Mouse (Mus musculus) hindbrain, embryonic 11.5 days (tissue): ENCODE results near the gene Ppp1r1a. TPM values are rescaled to one million over a fixed set of nuclear protein-coding genes. Genes with fewer than 3 reads are reported as not detected.
A peak's percentile ranks its signal among the peaks of the same experiment; 100 is the strongest.

ENCODE experiments used
- ATAC-seq: fragments of 200-750 bp; cut with Nextera tagmentation; 2 replicates; pipeline ENCODE4 v1.8.0; 2017; ENCODE audit warnings: mild to moderate bottlenecking, moderate TSS enrichment, moderate library complexity; ENCODE audit not compliant: low FRiP score
- DNase-seq: peaks from one replicate; pipeline ENCODE4 v3.0.0-alpha.2; 2015; ENCODE audit warnings: low spot score
- H3K27ac ChIP-seq: fragments of 300-500 bp; sonication (generic); 2 replicates; pipeline ENCODE4 v1.5.1; 2014; ENCODE audit warnings: mild to moderate bottlenecking, low read depth, low read length
- H3K27me3 ChIP-seq: fragments of 300-500 bp; sonication (generic); 2 replicates; pipeline ENCODE4 v1.6.1; 2014; ENCODE audit warnings: mild to moderate bottlenecking, low read length, moderate library complexity, mixed read lengths; ENCODE audit not compliant: control insufficient read depth, insufficient read depth
- H3K36me3 ChIP-seq: fragments of 300-500 bp; sonication (generic); 2 replicates; pipeline ENCODE4 v1.6.1; 2014; ENCODE audit warnings: mild to moderate bottlenecking, low read length, moderate library complexity, mixed read lengths; ENCODE audit not compliant: control insufficient read depth, insufficient read depth
- H3K4me1 ChIP-seq: fragments of 300-500 bp; sonication (generic); replicated peaks from 2 replicates; pipeline ENCODE4 v1.6.1; 2014; ENCODE audit warnings: low read length, mixed read lengths; ENCODE audit not compliant: control insufficient read depth, insufficient read depth
- H3K4me2 ChIP-seq: fragments of 300-500 bp; sonication (generic); replicated peaks from 2 replicates; pipeline ENCODE4 v1.6.1; 2014; ENCODE audit warnings: mild to moderate bottlenecking, low read depth, low read length
- H3K4me3 ChIP-seq: fragments of 300-500 bp; sonication (generic); 2 replicates; pipeline ENCODE4 v1.5.1; 2014; ENCODE audit warnings: low read depth, low read length
- H3K9ac ChIP-seq: fragments of 300-500 bp; sonication (generic); 2 replicates; pipeline ENCODE4 v1.6.1; 2014; ENCODE audit warnings: low read depth, low read length
- H3K9me3 ChIP-seq: fragments of 300-500 bp; sonication (generic); 2 replicates; pipeline ENCODE4 v1.6.1; 2016; ENCODE audit warnings: low read length; ENCODE audit not compliant: control insufficient read depth
- WGBS: fragments of 180-500 bp; shearing (Covaris S2); extraction: QIAGEN DNeasy Blood & Tissue Kit; methylation state at CpG from one replicate; pipeline ENCODE4 v1.1.7; 2014; 5-methylcytosine and 5-hydroxymethylcytosine counted together
- polyA plus RNA-seq: library from polyadenylated mRNA; unstranded; fragments of >200 nt; fragmentation: Nextera tagmentation; extraction: Ambion mirVana; gene quantifications from 2 replicates; pipeline ENCODE4 v1.2.1, GENCODE M21; 2014

Ppp1r1a gene
- 47.9 and 53.7 TPM in 2 replicates for polyA plus RNA-seq

DNA sequence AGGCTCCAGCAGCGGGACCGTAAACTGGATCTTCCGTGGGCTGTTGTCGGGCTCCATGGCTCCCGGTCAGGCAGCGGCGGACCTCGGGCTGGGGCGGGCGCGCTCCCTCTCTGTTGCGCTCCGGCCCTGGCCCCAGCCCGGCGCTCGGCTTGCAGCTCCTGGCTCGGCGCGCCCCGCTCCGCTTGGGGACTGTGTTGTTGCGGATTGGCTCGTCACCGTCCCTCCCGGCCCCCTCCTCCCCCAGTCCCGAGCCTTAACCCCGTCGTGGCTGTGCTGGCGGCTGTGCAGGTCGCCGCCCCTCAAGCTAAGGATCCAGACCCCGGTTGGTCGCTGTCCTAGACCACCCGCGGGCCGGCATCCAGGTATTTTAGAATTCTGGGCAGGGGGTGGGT lies at the start of gene Ppp1r1a:
TSS of gene Ppp1r1a (minus strand) at position 182 of the 392 bp plus-strand sequence.
- under 1% methylated on average over 35 of the region's 36 CpGs for WGBS
- no peaks in the 10 kb centered on the region; the same call in 1 of the 2 replicates for H3K27me3 ChIP-seq
- ATAC-seq, result peak; percentile 87
- H3K4me2 ChIP-seq, result peak within 1 kb of the TSS; percentile 96
- H3K4me3 ChIP-seq, result peak within 1 kb of the TSS; percentile 79
- no peaks in the 10 kb centered on the region for H3K9me3 ChIP-seq
- no peaks in the 10 kb centered on the region for H3K4me1 ChIP-seq
- peak within 1 kb of the TSS; percentile 71 for H3K9ac ChIP-seq
- H3K36me3 ChIP-seq, result no peaks in the 10 kb centered on the region
- no peak within 1 kb of the TSS for H3K27ac ChIP-seq
- DNase-seq, result peak; percentile 81

- Histone ChIP-seq H3K27ac (no peak overlapping the region), H3K9ac (no peak overlapping the region), H3K27me3 (no peaks in the 10 kb centered on the region), H3K4me3 (no peak overlapping the region), H3K9me3 (no peaks in the 10 kb centered on the region), H3K4me2 (no peak overlapping the region), H3K4me1 (no peaks in the 10 kb centered on the region), H3K36me3 (no peaks in the 10 kb centered on the region)
- ATAC-seq (no peak), DNase-seq (no peak)
- 89% methylated on average over 2 of the region's 2 CpGs for WGBS
Measured at GRCm38 (mm10) chr15:103585876-103586275, 48.1 kb upstream of the Ppp1r1a start.

DNA sequence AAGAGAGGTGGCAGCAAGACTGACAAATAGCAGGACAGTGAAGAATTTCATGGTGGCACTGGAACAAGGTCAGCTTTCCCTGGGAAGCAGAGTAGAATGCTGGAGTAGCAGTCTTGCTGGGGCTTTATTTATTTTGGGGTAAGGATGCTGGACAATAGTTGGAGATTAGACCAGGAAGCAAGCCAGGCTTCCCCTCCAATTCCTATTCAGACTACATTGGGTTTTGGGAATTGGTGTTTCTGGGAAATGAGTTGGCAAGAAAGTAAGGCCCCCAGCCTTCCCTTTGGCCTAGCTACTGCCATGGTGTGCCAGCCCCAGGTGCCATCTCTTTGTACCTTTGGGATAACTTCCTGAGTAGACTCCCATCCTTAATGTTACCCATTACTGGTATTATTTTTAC lies 27.2 kb upstream of the Ppp1r1a start, which contains the start of gene Glycam1:
TSS of gene Glycam1 (minus strand) at position 101 of the 400 bp plus-strand sequence.
- no peak for ATAC-seq
- DNase-seq, result no peak
- H3K9me3 ChIP-seq, result no peaks in the 10 kb centered on the region

DNA sequence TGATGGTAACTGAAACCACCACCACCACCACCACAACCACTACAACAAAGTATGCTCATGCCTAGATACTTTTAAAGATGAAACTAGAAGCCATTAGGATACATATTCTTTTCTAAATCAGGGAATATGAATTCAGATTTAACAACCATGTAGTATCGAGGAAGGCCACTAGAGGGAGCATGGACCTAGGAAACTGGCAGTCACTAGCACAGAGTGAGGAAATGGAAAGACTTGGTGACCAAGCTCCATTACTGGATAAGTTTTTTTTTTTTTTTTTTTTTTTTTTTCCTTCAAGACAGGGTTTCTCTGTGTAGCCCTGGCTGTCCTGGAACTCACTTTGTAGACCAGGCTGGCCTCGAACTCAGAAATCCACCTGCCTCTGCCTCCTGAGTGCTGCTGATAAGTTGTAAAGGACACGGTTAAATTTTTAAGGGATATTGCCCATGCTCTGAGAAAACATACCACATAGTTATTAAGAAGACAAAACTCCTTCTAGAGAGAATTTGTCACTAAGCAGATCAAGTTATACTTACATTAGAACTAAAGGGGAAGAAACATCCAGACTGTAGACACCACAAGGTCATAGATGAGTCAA lies 14.4 kb upstream of the Ppp1r1a start:
- no peaks in the 10 kb centered on the region for H3K27me3 ChIP-seq
- ATAC-seq, result peak; percentile 51; the same call in 1 of the 2 replicates

More for the DNA sequence above, 27.2 kb upstream of the Ppp1r1a start, which contains the start of gene Glycam1:
- H3K27ac ChIP-seq, result no peak within 1 kb of the TSS
- H3K4me2 ChIP-seq, result no peak within 1 kb of the TSS
- H3K4me1 ChIP-seq, result no peaks in the 10 kb centered on the region
- H3K4me3 ChIP-seq, result no peak within 1 kb of the TSS
- H3K9ac ChIP-seq, result no peak within 1 kb of the TSS
- no peaks in the 10 kb centered on the region for H3K27me3 ChIP-seq
- H3K36me3 ChIP-seq, result no peaks in the 10 kb centered on the region

GRCm38 (mm10) chr15:103551053-103551452 lies 13.2 kb upstream of the Ppp1r1a start:
- no peaks in the 10 kb centered on the region for H3K4me1 ChIP-seq
- no peak overlapping the region for H3K4me3 ChIP-seq
- no peaks in the 10 kb centered on the region for H3K27me3 ChIP-seq
- no peak overlapping the region for H3K4me2 ChIP-seq
- WGBS, result 41% methylated on average over 1 of the region's 1 CpGs
- H3K9ac ChIP-seq, result no peak overlapping the region
- H3K36me3 ChIP-seq, result no peaks in the 10 kb centered on the region
- H3K9me3 ChIP-seq, result no peaks in the 10 kb centered on the region
- no peak overlapping the region for H3K27ac ChIP-seq
- DNase-seq (no peak), ATAC-seq (no peak)

More for the DNA sequence above, 14.4 kb upstream of the Ppp1r1a start:
- DNase-seq, result peak; percentile 78
- Histone ChIP-seq H3K36me3 (no peaks in the 10 kb centered on the region), H3K4me2 (no peak overlapping the region), H3K4me1 (no peaks in the 10 kb centered on the region), H3K9me3 (no peaks in the 10 kb centered on the region), H3K27ac (no peak overlapping the region), H3K4me3 (no peak overlapping the region), H3K9ac (no peak overlapping the region)
- 41% methylated on average over 3 of the region's 3 CpGs for WGBS

GRCm38 (mm10) chr15:103549475-103549874 lies 11.7 kb upstream of the Ppp1r1a start:
- no peaks in the 10 kb centered on the region for H3K36me3 ChIP-seq
- H3K27ac ChIP-seq, result no peak overlapping the region
- H3K4me1 ChIP-seq, result no peaks in the 10 kb centered on the region
- WGBS, result 90% methylated on average over 1 of the region's 1 CpGs
- no peaks in the 10 kb centered on the region for H3K27me3 ChIP-seq
- no peaks in the 10 kb centered on the region for H3K9me3 ChIP-seq
- no peak overlapping the region for H3K4me2 ChIP-seq
- no peak overlapping the region for H3K9ac ChIP-seq
- no peak overlapping the region for H3K4me3 ChIP-seq
- ATAC-seq (no peak), DNase-seq (no peak)

- no peak for ATAC-seq
- Histone ChIP-seq H3K4me2 (no peak overlapping the region), H3K9ac (no peak overlapping the region), H3K27ac (no peak overlapping the region), H3K9me3 (no peaks in the 10 kb centered on the region), H3K27me3 (no peaks in the 10 kb centered on the region), H3K4me3 (no peak overlapping the region), H3K4me1 (no peaks in the 10 kb centered on the region), H3K36me3 (no peaks in the 10 kb centered on the region)
- DNase-seq, result no peak
- 91% methylated on average over 3 of the region's 3 CpGs for WGBS
Measured at GRCm38 (mm10) chr15:103547983-103548382, 10.2 kb upstream of the Ppp1r1a start.

DNA sequence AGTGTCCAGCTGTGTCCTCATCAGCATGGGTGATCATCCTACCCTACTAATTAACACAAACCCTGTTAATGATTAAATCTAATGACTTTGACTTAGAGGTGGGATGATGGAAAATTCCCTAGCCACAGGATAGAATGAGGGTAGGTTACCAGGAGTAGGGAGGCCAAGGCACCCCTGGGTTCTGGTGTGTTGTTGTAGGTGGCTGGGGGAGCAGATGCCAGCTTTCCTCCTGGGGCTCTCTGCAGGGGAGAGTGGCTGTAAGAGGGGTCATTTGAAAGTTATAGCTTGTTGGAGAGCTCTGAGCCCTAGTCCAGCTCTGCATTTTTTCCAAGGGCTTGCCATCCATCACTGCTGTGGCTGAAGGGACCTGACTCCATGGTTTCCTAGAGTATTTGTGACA lies 4.7 kb upstream of the Ppp1r1a start:
- ATAC-seq, result no peak
- no peaks in the 10 kb centered on the region for H3K36me3 ChIP-seq
- H3K4me2 ChIP-seq, result no peak overlapping the region
- no peaks in the 10 kb centered on the region for H3K27me3 ChIP-seq
- DNase-seq, result no peak
- H3K9ac ChIP-seq, result no peak overlapping the region
- no peaks in the 10 kb centered on the region for H3K4me1 ChIP-seq
- H3K4me3 ChIP-seq, result no peak overlapping the region
- no peak overlapping the region for H3K27ac ChIP-seq
- H3K9me3 ChIP-seq, result no peaks in the 10 kb centered on the region

GRCm38 (mm10) chr15:103540646-103541045 lies 2.8 kb upstream of the Ppp1r1a start:
- H3K4me3 ChIP-seq, result no peak overlapping the region
- WGBS, result 86% methylated on average over 1 of the region's 1 CpGs

More at GRCm38 (mm10) chr15:103540646-103541045, 2.8 kb upstream of the Ppp1r1a start:
- Histone ChIP-seq H3K36me3 (no peaks in the 10 kb centered on the region), H3K9me3 (no peaks in the 10 kb centered on the region), H3K27me3 (no peaks in the 10 kb centered on the region; the same call in 1 of the 2 replicates), H3K4me1 (no peaks in the 10 kb centered on the region), H3K9ac (no peak overlapping the region), H3K4me2 (no peak overlapping the region), H3K27ac (no peak overlapping the region)
- ATAC-seq, result no peak
- DNase-seq, result no peak
